Mouse (Mus musculus): ENCODE results near the gene Lrrc36.
A peak's percentile ranks its signal among the peaks of the same experiment; 100 is the strongest.

Lrrc36 gene

GRCm38 (mm10) chr8:105431743-105432515 is 18.6 kb downstream of the Lrrc36 start:
- no peak for DNase-seq (ENCODE audit: low spot score)

GRCm38 (mm10) chr8:105433021-105433420 is 19.6 kb downstream of the Lrrc36 start:
- no peak for DNase-seq (ENCODE audit: low spot score)

GRCm38 (mm10) chr8:105433511-105433910 is 20.1 kb downstream of the Lrrc36 start:
- no peak for DNase-seq (ENCODE audit: low spot score)

- no peak for DNase-seq (ENCODE audit: low spot score)
These were observed 20.8 kb downstream of the Lrrc36 start for GRCm38 (mm10) chr8:105434136-105434535.

GRCm38 (mm10) chr8:105436218-105436617 is 22.8 kb downstream of the Lrrc36 start:
- DNase-seq (ENCODE audit: low spot score), result no peak

GRCm38 (mm10) chr8:105437078-105437748 is 23.8 kb downstream of the Lrrc36 start:
- DNase-seq (ENCODE audit: low spot score), result no peak

- no peak for DNase-seq (ENCODE audit: low spot score)
These were observed 25.5 kb downstream of the Lrrc36 start for GRCm38 (mm10) chr8:105438865-105439264.

- DNase-seq (ENCODE audit: low spot score), result peak; percentile 41
These were observed 28.1 kb downstream of the Lrrc36 start for GRCm38 (mm10) chr8:105441433-105441832.

GRCm38 (mm10) chr8:105442661-105443060 is 29.3 kb downstream of the Lrrc36 start:
- DNase-seq (ENCODE audit: low spot score), result no peak

- DNase-seq (ENCODE audit: low spot score), result no peak
These were observed 32.1 kb downstream of the Lrrc36 start for GRCm38 (mm10) chr8:105445296-105446126.

- DNase-seq (ENCODE audit: low spot score), result no peak
These were observed 32.8 kb downstream of the Lrrc36 start for GRCm38 (mm10) chr8:105446127-105446552.

GRCm38 (mm10) chr8:105448188-105448587 is 34.8 kb downstream of the Lrrc36 start:
- DNase-seq (ENCODE audit: low spot score), result no peak

- DNase-seq (ENCODE audit: low spot score), result no peak
These were observed 35.2 kb downstream of the Lrrc36 start for GRCm38 (mm10) chr8:105448596-105448995.

- DNase-seq (ENCODE audit: low spot score), result no peak
These were observed 37.6 kb downstream of the Lrrc36 start for GRCm38 (mm10) chr8:105450977-105451376.

GRCm38 (mm10) chr8:105451903-105452603 is 38.7 kb downstream of the Lrrc36 start:
- no peak for DNase-seq (ENCODE audit: low spot score)

- no peak for DNase-seq (ENCODE audit: low spot score)
These were observed 39.9 kb downstream of the Lrrc36 start for GRCm38 (mm10) chr8:105453296-105453695.

GRCm38 (mm10) chr8:105454088-105454487 is 40.7 kb downstream of the Lrrc36 start:
- DNase-seq (ENCODE audit: low spot score), result no peak

- DNase-seq (ENCODE audit: low spot score), result no peak
These were observed 41.8 kb downstream of the Lrrc36 start for GRCm38 (mm10) chr8:105455218-105455617.

- no peak for DNase-seq (ENCODE audit: low spot score)
These were observed 47.9 kb downstream of the Lrrc36 start for GRCm38 (mm10) chr8:105461085-105461803.

- no peak for DNase-seq (ENCODE audit: low spot score)
These were observed 51.2 kb downstream of the Lrrc36 start for GRCm38 (mm10) chr8:105464595-105464994.

GRCm38 (mm10) chr8:105466246-105466645 is 52.9 kb downstream of the Lrrc36 start:
- no peak for DNase-seq (ENCODE audit: low spot score)

All from ovary, postnatal 14 days (tissue).